Comparison of ENCODE assay signal across 9 mouse cellular contexts in the genomic region with DNA sequence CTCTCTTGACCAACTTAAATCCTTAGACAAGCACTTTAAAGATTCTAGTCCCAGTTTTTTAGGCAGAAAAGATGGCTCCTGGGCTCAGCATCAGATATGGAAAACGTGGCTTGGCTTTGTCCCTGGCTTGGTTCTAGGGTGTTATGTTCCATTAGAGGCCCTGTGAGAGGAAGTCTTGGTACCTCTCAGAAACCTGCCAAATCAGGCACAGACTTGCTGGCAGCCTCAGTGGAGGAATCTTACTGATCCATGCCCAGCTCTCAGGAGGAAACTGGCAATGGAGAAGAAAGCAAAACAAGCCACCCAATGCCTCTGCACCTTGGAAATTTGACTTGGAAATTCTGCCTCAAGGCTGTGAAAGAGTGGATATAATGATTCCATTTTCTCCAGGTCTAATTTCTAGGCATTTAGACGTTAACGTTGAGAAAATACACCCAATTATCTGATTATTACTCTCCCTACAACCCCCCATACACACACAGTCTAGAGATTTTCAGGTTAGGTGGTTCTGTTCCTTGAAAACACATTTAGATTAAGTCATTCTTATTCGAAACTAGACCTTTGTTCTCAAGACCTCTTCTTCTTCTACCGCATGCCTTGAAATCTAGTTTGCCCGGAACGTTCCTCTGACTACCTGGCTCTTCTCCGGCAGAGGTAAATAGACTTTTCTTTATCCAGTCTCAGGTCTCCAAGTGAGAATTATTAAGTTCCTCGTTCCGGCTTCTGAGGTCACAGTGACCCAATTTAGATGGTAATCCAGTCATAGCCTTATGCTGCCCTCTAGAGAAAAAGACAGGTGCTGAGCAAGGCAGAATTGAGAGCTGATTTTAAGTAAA. TPM values are rescaled to one million over a fixed set of nuclear protein-coding genes. Genes with fewer than 3 reads are reported as not detected.
DNase-seq lines count a peak whose midpoint lies in the region; ATAC-seq and TF ChIP-seq lines count a peak whose summit lies in the region.
"Had no signal": no experiment of that assay in that cellular context is flagged by ENCODE, and none has a peak within 500 bp of the region (broad histone marks: within the 10 kb centered on the region; RNA-seq: fewer than 3 reads in every experiment).

No protein-coding gene starts in this region.

- H3K36me3 ChIP-seq in G1E (replicated peaks), result peaks cover 23% of the 10 kb centered on the region
- H3K36me3 ChIP-seq in hindbrain, embryonic 10.5 days, result peaks cover 19% of the 10 kb centered on the region
- no peaks in the 10 kb centered on the region for H3K36me3 ChIP-seq in limb, embryonic 11.5 days (ENCODE audit: control insufficient read depth, insufficient read depth, low read length)
- peaks cover 11% of the 10 kb centered on the region; the same call in 1 of the 2 replicates for H3K36me3 ChIP-seq in neural tube, embryonic 13.5 days

- H3K27ac ChIP-seq in gastrocnemius, adult 2 months, result peak overlapping the region; percentile 64
- peak overlapping the region; percentile 78 for H3K27ac ChIP-seq in hindbrain, embryonic 10.5 days
- no peak overlapping the region for H3K27ac ChIP-seq in limb, embryonic 11.5 days (replicated peaks; ENCODE audit: low read depth, low read length)
- peak overlapping the region; percentile 46; the same call in 1 of the 2 replicates for H3K27ac ChIP-seq in neural tube, embryonic 13.5 days (replicated peaks)
- H3K27ac ChIP-seq: liver, embryonic 15.5 days had no signal

- H3K9ac ChIP-seq in limb, embryonic 11.5 days (ENCODE audit: low read length), result no peak overlapping the region
- H3K9ac ChIP-seq in neural tube, embryonic 13.5 days, result no peak overlapping the region
- H3K9ac ChIP-seq: liver, embryonic 15.5 days had no signal

- H3K4me1 ChIP-seq in G1E (ENCODE audit: insufficient read depth, low read depth, low read length), result no peaks in the 10 kb centered on the region
- H3K4me1 ChIP-seq in hindbrain, embryonic 10.5 days (replicated peaks), result peaks cover 13% of the 10 kb centered on the region
- H3K4me1 ChIP-seq in limb, embryonic 11.5 days (ENCODE audit: control insufficient read depth, insufficient read depth, low read length), result no peaks in the 10 kb centered on the region
- H3K4me1 ChIP-seq in neural tube, embryonic 13.5 days (replicated peaks), result peaks cover 8% of the 10 kb centered on the region
- H3K4me1 ChIP-seq: liver, embryonic 15.5 days had no signal

- no peak overlapping the region for H3K4me2 ChIP-seq in limb, embryonic 11.5 days (ENCODE audit: low read depth, severe bottlenecking)
- H3K4me2 ChIP-seq in neural tube, embryonic 13.5 days, result no peak overlapping the region
- H3K4me2 ChIP-seq: liver, embryonic 15.5 days had no signal

- peak; percentile 73 for TF ChIP-seq CTCF in gastrocnemius, adult 2 months (IDR thresholded peaks at IDR 0.05)
- TF ChIP-seq CTCF in G1E (IDR thresholded peaks at IDR 0.05; ENCODE audit: low read depth, low read length), result no peak

- intact Hi-C loops in gastrocnemius, adult 2 months (cut with DNase I), result loop anchor here (10.0 kb wide), 1 partner anchor 232 kb away; no protein-coding TSS in a partner anchor

- DNase-seq in gastrocnemius, adult 2 months, result peak; percentile 37
- DNase-seq in gastrocnemius, postnatal 10 days, result no peak
- DNase-seq in G1E (ENCODE audit: low spot score), result no peak
- peak; percentile 61 for DNase-seq in embryo, embryonic 9.5 days (ENCODE audit: extremely low spot score)
- DNase-seq in hindbrain, embryonic 10.5 days (ENCODE audit: low spot score), result peak; percentile 33
- peak; percentile 46 for DNase-seq in limb, embryonic 11.5 days (ENCODE audit: low spot score)
- DNase-seq in thymus, postnatal 10 days (ENCODE audit: low spot score in 2 of 2), result no peak

- H3K27me3 ChIP-seq in G1E (ENCODE audit: insufficient read depth, low read length), result no peaks in the 10 kb centered on the region
- no peaks in the 10 kb centered on the region for H3K27me3 ChIP-seq in hindbrain, embryonic 10.5 days (ENCODE audit: insufficient read depth, poor library complexity, severe bottlenecking)
- H3K27me3 ChIP-seq in limb, embryonic 11.5 days (ENCODE audit: control insufficient read depth, insufficient read depth, low read length), result no peaks in the 10 kb centered on the region
- H3K27me3 ChIP-seq in neural tube, embryonic 13.5 days, result no peaks in the 10 kb centered on the region
- H3K27me3 ChIP-seq: liver, embryonic 15.5 days had no signal

- H3K4me3 ChIP-seq in gastrocnemius, adult 2 months, result peak overlapping the region; percentile 31
- H3K4me3 ChIP-seq in G1E (ENCODE audit: low read depth, low read length), result no peak overlapping the region
- no peak overlapping the region for H3K4me3 ChIP-seq in hindbrain, embryonic 10.5 days
- no peak overlapping the region for H3K4me3 ChIP-seq in limb, embryonic 11.5 days (ENCODE audit: low read depth, low read length)
- H3K4me3 ChIP-seq in neural tube, embryonic 13.5 days, result no peak overlapping the region
- H3K4me3 ChIP-seq: liver, embryonic 15.5 days had no signal

- H3K9me3 ChIP-seq in G1E (replicated peaks), result no peaks in the 10 kb centered on the region
- H3K9me3 ChIP-seq in hindbrain, embryonic 10.5 days, result no peaks in the 10 kb centered on the region
- no peaks in the 10 kb centered on the region for H3K9me3 ChIP-seq in limb, embryonic 11.5 days (ENCODE audit: control insufficient read depth, low read length)
- H3K9me3 ChIP-seq in neural tube, embryonic 13.5 days, result no peaks in the 10 kb centered on the region
- H3K9me3 ChIP-seq: liver, embryonic 15.5 days had no signal

- peak; percentile 54 for ATAC-seq in G1E (ENCODE audit: extremely low read depth, insufficient number of reproducible peaks, low FRiP score, poor library complexity, severe bottlenecking)
- ATAC-seq in limb, embryonic 11.5 days (ENCODE audit: insufficient number of reproducible peaks, low FRiP score, low TSS enrichment, low read depth), result 0 out of 2 replicates have a peak, but pooled peaks have one; percentile 62
- peak; percentile 70 for ATAC-seq in neural tube, embryonic 13.5 days (ENCODE audit: low read depth)

- WGBS in hindbrain, embryonic 10.5 days, result 41% methylated on average over 10 of the region's 10 CpGs
- WGBS in limb, embryonic 11.5 days, result 50% methylated on average over 10 of the region's 10 CpGs
- 37% methylated on average over 10 of the region's 10 CpGs for WGBS in neural tube, embryonic 13.5 days

RNA-seq across cellular contexts. Expression of gene Nepro, which starts 7.6 kb away (rescaled TPM):
- 1 to 10 TPM; 3.2 to 3.4 TPM for total RNA-seq in gastrocnemius, adult 2 months (2021)
- total RNA-seq in gastrocnemius, postnatal 10 days (2021), result 1 to 10 TPM; 4.4 to 5.6 TPM
- 17.3 and 19.8 TPM in 2 replicates for total RNA-seq in G1E (2014; fragmentation: Nextera tagmentation)
- 22.5 and 27.7 TPM in 2 replicates for total RNA-seq in G1E (2017)
- 4.8 and 5.4 TPM in 2 replicates for polyA plus RNA-seq in G1E (2012)
- polyA plus RNA-seq in hindbrain, embryonic 10.5 days (2016; fragmentation: Nextera tagmentation; extraction: Ambion mirVana), result 8.8 and 14.9 TPM in 2 replicates
- 11.9 and 12.0 TPM in 2 replicates for polyA plus RNA-seq in limb, embryonic 11.5 days (2014; fragmentation: Nextera tagmentation; extraction: Ambion mirVana)
- polyA plus RNA-seq in neural tube, embryonic 13.5 days (2015; fragmentation: Nextera tagmentation; extraction: Ambion mirVana), result 4.2 and 5.9 TPM in 2 replicates

RNA-seq across cellular contexts. Expression of gene Gtpbp8, which starts 29.6 kb away (rescaled TPM):
- total RNA-seq in gastrocnemius, adult 2 months (2021), result 10 to 100 TPM in 1 of 2 experiments, 1 to 10 TPM in 1; 8.3 to 10.5 TPM
- 10 to 100 TPM; 13.0 to 13.2 TPM for total RNA-seq in gastrocnemius, postnatal 10 days (2021)
- total RNA-seq in G1E (2014; fragmentation: Nextera tagmentation), result 34.3 and 41.9 TPM in 2 replicates
- 26.6 and 32.2 TPM in 2 replicates for total RNA-seq in G1E (2017)
- polyA plus RNA-seq in G1E (2012), result 26.4 and 36.5 TPM in 2 replicates
- 27.7 and 30.5 TPM in 2 replicates for polyA plus RNA-seq in hindbrain, embryonic 10.5 days (2016; fragmentation: Nextera tagmentation; extraction: Ambion mirVana)
- polyA plus RNA-seq in limb, embryonic 11.5 days (2014; fragmentation: Nextera tagmentation; extraction: Ambion mirVana), result 26.4 and 28.7 TPM in 2 replicates
- 36.9 and 38.7 TPM in 2 replicates for polyA plus RNA-seq in neural tube, embryonic 13.5 days (2015; fragmentation: Nextera tagmentation; extraction: Ambion mirVana)

RNA-seq across cellular contexts. Expression of gene Cd200r1, which starts 49.0 kb away (rescaled TPM):
- total RNA-seq in gastrocnemius, adult 2 months (2021), result under 1 TPM in 1 of 2 experiments, not detected in 1; 0.11 TPM
- under 1 TPM; 0.28 to 0.70 TPM for total RNA-seq in gastrocnemius, postnatal 10 days (2021)
- total RNA-seq in G1E (2014; fragmentation: Nextera tagmentation) (2.8 TPM in 2 replicates), G1E (2017) (6.4 TPM in 2 replicates)
- polyA plus RNA-seq in G1E (2012), result 0.06 and 0.12 TPM in 2 replicates
- polyA plus RNA-seq in hindbrain, embryonic 10.5 days (2016; fragmentation: Nextera tagmentation; extraction: Ambion mirVana), result 0.50 and 0.78 TPM in 2 replicates
- polyA plus RNA-seq in limb, embryonic 11.5 days (2014; fragmentation: Nextera tagmentation; extraction: Ambion mirVana), result 0.32 and 0.34 TPM in 2 replicates
- polyA plus RNA-seq in neural tube, embryonic 13.5 days (2015; fragmentation: Nextera tagmentation; extraction: Ambion mirVana), result 0.62 and 0.81 TPM in 2 replicates

Comparison
In these comparisons a context has a peak if more than half of its experiments do, and no peak if none do; other contexts are left out.
1. DNase-seq: peak in gastrocnemius, adult 2 months (single experiment), embryo, embryonic 9.5 days (single experiment), hindbrain, embryonic 10.5 days (single experiment) and limb, embryonic 11.5 days (single experiment); none in gastrocnemius, postnatal 10 days (single experiment), G1E (single experiment) and thymus, postnatal 10 days (0 of 2).
2. Peak in every context shown above with its lines, with median percentiles within 50 percentile points of each other: ATAC-seq.